Comparison of ENCODE assay signal across 17 mouse cellular contexts in the genomic region with DNA sequence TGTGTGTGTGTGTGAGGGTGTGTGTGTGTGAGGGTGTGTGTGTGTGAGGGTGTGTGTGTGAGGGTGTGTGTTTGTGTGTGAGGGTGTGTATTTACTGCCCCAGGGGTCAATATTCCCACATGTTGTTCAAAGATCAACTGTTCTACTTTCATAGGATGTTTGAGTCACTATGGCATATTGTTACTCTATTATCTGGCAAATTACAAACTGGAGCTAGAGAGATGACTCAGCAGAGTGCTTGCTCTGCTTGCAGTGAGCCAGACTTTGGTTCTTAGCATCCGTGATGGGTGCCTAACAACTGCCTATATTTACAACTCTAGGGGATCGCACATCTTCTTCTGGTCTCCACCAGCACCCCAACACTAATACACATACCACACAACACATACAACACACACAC.
"Had no signal": no experiment of that assay in that cellular context is flagged by ENCODE, and none has a peak within 500 bp of the region (broad histone marks: within the 10 kb centered on the region; RNA-seq: fewer than 3 reads in every experiment).

No protein-coding gene starts in this region.

- H3K4me1 ChIP-seq: limb, embryonic 12.5 days; lung, embryonic 15.5 days; midbrain, embryonic 15.5 days; neural tube, embryonic 13.5 days had no signal

- H3K27ac ChIP-seq: kidney, postnatal 0 days; layer of hippocampus, adult 2 months; limb, embryonic 12.5 days; liver, embryonic 13.5 days; lung, embryonic 15.5 days; macrophage; midbrain, embryonic 15.5 days; neural tube, embryonic 13.5 days had no signal

- DNase-seq: kidney, adult 9 months; kidney, postnatal 4 days; liver; liver, embryonic 13.5 days; liver, postnatal 0 days; lung, postnatal 14 days; right cerebral cortex, postnatal 25 days; thymus, adult 2 months; thymus, postnatal 25 days had no signal

- H3K4me3 ChIP-seq: layer of hippocampus, adult 2 months; limb, embryonic 12.5 days; liver, embryonic 13.5 days; lung, embryonic 15.5 days; megakaryocyte, embryonic 14.5 days; midbrain, embryonic 15.5 days; neural tube, embryonic 13.5 days had no signal

- H3K9me3 ChIP-seq: limb, embryonic 12.5 days; liver, embryonic 13.5 days; lung, embryonic 15.5 days; megakaryocyte, embryonic 14.5 days; midbrain, embryonic 15.5 days; neural tube, embryonic 13.5 days had no signal

- H3K9ac ChIP-seq: limb, embryonic 12.5 days; liver, embryonic 13.5 days; liver, postnatal 0 days; lung, embryonic 15.5 days; midbrain, embryonic 15.5 days; neural tube, embryonic 13.5 days had no signal
